Mouse (Mus musculus): ENCODE results near the gene Thap7. TPM values are rescaled to one million over a fixed set of nuclear protein-coding genes. Genes with fewer than 3 reads are reported as not detected.

Gene Thap7
- 51.9 and 55.2 TPM in 2 replicates for polyA plus RNA-seq (2015; fragmentation: Nextera tagmentation; extraction: Ambion mirVana)

DNA sequence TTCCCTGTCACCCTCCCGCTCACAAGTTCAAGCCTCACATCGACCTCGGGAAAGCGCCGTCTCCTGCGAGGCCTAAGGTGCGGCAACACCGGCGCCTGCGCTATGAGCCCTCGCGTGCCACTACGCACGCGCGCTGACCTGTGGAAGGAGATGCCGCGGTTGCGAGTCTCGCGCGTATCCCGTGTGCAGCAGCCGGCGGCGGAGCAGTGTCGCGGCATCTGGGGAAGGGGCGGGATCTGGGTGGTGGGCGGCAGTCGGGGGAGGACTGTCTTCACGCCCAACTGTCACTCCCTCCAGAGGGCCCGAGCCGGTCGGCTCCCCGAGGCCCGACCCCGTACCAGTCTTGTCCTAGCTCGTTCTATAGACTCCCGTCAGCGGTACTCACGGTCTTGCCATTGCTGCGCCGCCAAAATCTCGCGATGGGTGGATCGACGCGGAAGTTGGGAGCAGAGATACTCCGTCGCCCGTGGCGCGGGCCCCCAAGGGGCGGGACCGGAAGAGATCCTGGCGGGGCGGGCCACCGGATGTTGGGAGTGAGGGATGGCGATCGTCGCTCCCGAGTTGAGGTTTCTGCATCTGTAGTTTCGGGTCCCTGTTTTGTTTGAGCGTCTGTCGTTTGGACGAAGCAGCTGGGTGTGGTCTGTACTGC lies at the start of gene Thap7:
Gene Thap7 (minus strand): TSS at position 497 of the 649 bp plus-strand sequence.
- under 1% methylated on average over 67 of the region's 67 CpGs for WGBS
- H3K27me3 ChIP-seq = no peaks in the 10 kb centered on the region
- H3K36me3 ChIP-seq = peaks cover 39% of the 10 kb centered on the region
- peak within 1 kb of the TSS; percentile 98 for H3K27ac ChIP-seq
- peak within 1 kb of the TSS; percentile 78 for H3K9ac ChIP-seq
- peak; percentile 97 for ATAC-seq (replicated peaks; ENCODE audit: low FRiP score)
- H3K4me1 ChIP-seq = peaks cover 25% of the 10 kb centered on the region
- H3K9me3 ChIP-seq (replicated peaks) = no peaks in the 10 kb centered on the region
- peak within 1 kb of the TSS; percentile 79 for H3K4me3 ChIP-seq (replicated peaks)
- peak within 1 kb of the TSS; percentile 79 for H3K4me2 ChIP-seq

DNA sequence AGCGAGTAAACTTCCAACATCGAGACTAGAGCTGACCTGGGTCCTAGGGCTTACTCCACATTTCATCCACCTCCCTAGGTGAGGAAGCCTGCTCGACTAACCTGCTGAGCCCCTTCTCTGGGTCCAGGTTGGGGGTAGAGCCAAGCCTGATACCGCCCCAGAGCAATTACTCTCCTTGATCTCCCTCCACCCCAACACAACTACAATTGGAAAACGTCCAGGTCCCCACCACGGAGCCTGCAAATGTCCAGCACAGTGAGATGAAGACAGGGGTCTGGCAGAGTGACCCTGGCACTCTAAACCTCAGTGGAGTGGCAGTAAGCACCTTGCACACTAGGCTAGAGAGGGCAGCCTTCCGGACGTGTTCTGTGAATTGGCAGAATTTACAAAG lies 45.9 kb upstream of the Thap7 start:
- H3K9me3 ChIP-seq (replicated peaks) = no peaks in the 10 kb centered on the region
- peaks cover 46% of the 10 kb centered on the region for H3K27me3 ChIP-seq
- no peaks in the 10 kb centered on the region for H3K36me3 ChIP-seq
- WGBS = 14% methylated on average over 8 of the region's 8 CpGs
- H3K4me2 ChIP-seq = peak overlapping the region; percentile 94
- peaks cover 14% of the 10 kb centered on the region for H3K4me1 ChIP-seq
- peak overlapping the region; percentile 58 for H3K4me3 ChIP-seq (replicated peaks)
- H3K9ac ChIP-seq = peak overlapping the region; percentile 49
- ATAC-seq (replicated peaks; ENCODE audit: low FRiP score) = no peak
- H3K27ac ChIP-seq = no peak overlapping the region

DNA sequence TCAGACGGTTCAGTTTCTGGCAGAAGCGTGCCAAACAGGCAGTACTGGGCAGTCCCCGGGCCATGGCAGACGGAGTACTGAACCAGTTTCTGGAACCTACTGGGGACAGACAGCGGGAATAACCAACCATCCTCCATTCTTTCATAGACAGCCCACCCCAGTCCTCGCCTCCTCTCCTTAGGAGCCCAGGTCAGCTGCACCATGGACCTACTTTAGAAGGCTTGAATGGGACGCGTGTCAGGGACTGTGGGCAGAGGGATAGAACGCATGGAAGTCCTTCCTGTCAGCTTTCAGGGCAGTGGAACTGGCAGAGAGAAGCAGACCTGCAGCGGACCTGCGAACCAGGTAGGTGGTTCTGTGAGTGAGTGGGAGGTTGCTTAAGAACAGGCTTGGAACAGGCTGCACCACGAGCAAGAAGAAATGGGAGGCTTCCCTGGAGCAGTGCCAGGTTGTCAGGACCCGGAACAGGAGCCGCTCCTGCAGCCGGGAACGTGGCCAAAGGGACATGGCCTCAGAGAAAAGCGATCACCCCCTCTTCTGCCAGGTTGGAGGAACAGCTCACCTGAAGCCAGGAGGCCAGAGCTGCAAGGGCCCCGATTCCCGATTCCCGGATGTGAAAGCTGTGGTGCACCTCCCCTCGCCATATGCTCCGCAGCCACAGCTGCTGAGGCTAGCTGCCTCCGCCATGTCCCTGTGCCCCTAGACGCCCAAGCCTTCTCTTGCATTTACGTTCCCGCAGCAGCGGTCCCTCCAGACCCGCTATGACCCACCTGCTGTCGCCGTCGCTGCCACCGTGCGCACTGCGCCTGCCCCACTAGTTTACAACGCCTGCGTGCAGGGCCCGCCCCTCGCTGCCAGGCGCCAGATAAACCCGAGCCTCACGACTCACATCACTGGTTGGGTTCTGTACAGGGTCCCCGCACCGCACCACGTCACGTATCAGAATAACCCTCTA lies 45.2 kb upstream of the Thap7 start:
- peak overlapping the region; percentile 94 for H3K4me2 ChIP-seq
- H3K27me3 ChIP-seq = peaks cover 46% of the 10 kb centered on the region
- H3K36me3 ChIP-seq = no peaks in the 10 kb centered on the region
- 14% methylated on average over 45 of the region's 45 CpGs for WGBS
- peaks cover 14% of the 10 kb centered on the region for H3K4me1 ChIP-seq
- H3K27ac ChIP-seq = 0 out of 2 replicates have a peak overlapping the region, but pooled peaks have one; percentile 41
- peak; percentile 66 for ATAC-seq (replicated peaks; ENCODE audit: low FRiP score)
- no peaks in the 10 kb centered on the region for H3K9me3 ChIP-seq (replicated peaks)
- peak overlapping the region; percentile 58 for H3K4me3 ChIP-seq (replicated peaks)
- peak overlapping the region; percentile 49 for H3K9ac ChIP-seq

DNA sequence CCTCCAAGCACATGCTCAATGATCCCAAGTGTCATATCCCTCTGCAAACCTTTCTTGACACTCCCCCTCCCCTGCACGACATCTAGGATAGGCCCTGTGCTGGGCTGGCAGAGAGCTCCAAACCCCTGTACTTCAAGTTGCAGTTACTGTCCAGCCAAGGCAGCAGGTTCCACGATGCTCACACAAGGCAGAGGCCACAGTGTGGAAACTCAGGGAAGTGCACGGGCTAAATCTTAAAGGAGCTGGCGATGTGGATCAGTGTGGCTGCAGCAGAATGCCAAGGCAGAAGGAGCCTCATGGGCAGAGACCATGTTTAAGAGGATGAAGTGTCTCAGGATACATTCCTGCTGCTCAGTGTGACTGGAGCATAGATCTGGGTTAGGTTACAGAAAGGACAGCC lies 35.2 kb upstream of the Thap7 start:
- Histone ChIP-seq H3K9me3 (replicated peaks) (no peaks in the 10 kb centered on the region), H3K9ac (no peak overlapping the region), H3K27ac (no peak overlapping the region), H3K4me3 (replicated peaks) (no peak overlapping the region), H3K36me3 (no peaks in the 10 kb centered on the region), H3K4me1 (peaks cover 14% of the 10 kb centered on the region), H3K27me3 (peaks cover 11% of the 10 kb centered on the region), H3K4me2 (no peak overlapping the region)
- no peak for ATAC-seq (replicated peaks; ENCODE audit: low FRiP score)
- 11% methylated on average over 4 of the region's 4 CpGs for WGBS

DNA sequence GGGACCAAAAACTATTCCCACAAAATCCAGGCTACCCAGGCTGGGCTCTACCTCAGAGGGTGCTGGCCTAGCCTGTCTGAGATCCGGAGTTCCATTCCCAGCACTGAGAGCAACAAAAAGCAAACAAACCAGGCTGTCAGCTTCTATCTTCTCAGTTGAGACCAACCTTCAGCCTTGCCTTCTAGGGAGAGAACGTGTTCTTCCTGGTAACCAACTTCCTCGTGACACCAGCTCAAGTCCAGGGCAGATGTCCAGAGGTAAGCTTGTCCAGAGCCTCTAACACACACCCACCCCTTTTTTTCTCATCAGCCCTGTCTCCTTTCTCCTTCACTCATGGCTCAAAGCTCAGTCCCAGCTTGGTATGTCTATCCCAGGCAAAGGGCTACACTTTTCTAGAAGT lies 33.8 kb upstream of the Thap7 start:
- H3K27ac ChIP-seq = no peak overlapping the region
- WGBS = 69% methylated on average over 3 of the region's 3 CpGs
- no peak overlapping the region for H3K4me3 ChIP-seq (replicated peaks)
- H3K9me3 ChIP-seq (replicated peaks) = no peaks in the 10 kb centered on the region
- no peak for ATAC-seq (replicated peaks; ENCODE audit: low FRiP score)
- no peaks in the 10 kb centered on the region for H3K36me3 ChIP-seq
- peaks cover 23% of the 10 kb centered on the region for H3K4me1 ChIP-seq
- H3K27me3 ChIP-seq = peaks cover 11% of the 10 kb centered on the region
- no peak overlapping the region for H3K9ac ChIP-seq
- no peak overlapping the region for H3K4me2 ChIP-seq

DNA sequence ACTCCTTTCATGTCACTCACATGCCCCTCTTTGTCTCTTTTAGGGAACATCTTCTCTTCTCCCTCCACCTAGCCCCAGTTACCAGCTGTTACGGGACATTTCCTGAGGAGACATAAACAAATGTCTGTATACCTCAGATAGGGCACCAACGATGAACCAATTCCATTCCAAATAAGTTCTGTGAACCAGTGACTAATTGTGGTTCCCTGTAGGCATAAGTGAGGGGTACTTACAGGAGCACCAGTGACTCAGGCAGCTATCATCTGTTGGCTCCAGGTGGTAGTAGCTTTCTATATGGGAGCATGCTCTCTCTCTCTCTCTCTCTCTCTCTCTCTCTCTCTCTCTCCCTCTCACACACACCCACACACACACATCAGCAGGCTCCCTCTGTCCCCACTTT lies 33.3 kb upstream of the Thap7 start:
- no peaks in the 10 kb centered on the region for H3K36me3 ChIP-seq
- H3K9ac ChIP-seq = no peak overlapping the region
- H3K4me3 ChIP-seq (replicated peaks) = no peak overlapping the region
- no peaks in the 10 kb centered on the region for H3K9me3 ChIP-seq (replicated peaks)
- H3K4me1 ChIP-seq = peaks cover 28% of the 10 kb centered on the region
- peaks cover 11% of the 10 kb centered on the region for H3K27me3 ChIP-seq
- WGBS = 85% methylated on average over 2 of the region's 2 CpGs
- no peak for ATAC-seq (replicated peaks; ENCODE audit: low FRiP score)
- no peak overlapping the region for H3K4me2 ChIP-seq
- H3K27ac ChIP-seq = no peak overlapping the region

DNA sequence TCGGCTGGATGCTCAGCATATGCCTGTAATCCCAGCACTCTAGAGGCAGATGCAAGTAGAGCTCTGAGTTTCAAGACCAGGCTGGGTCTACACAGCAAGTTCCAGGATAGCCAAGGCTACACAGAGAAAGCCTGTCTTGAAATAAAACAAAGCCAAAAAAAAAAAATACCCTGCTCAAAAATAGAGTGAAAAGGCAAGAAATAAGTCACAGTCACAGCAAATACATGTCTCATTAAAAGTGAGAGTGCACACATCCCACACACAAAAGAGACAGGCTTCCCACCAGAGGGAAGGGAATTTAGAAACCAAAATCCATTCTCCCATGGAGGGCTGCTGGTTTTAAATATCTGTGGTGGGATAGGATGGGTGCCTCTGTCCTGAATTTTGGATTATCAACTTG lies 32.6 kb upstream of the Thap7 start:
- ATAC-seq (replicated peaks; ENCODE audit: low FRiP score) = no peak

DNA sequence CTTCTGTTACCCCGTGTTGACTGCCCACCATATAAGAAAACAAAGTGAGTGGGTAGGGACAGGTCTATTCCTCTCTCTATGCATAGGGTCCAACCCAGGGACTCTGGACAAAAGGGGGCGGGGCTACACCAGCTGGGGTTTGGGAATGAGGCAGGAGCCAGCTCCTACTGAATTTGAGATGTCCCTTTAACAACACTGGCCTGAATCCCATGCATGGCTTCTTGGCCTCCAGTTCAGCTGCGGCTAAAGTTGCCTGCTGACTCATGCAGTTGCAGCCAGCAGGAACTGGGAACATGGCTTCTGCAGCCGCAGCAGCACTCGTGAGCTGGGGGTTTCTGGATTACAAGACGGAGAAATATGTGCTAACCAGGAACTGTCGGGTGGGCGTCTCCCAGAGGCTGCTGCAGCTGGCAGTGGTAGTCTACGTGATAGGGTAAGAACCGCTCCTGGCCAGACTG lies 30.8 kb upstream of the Thap7 start, which contains the start of gene P2rx6:
Gene P2rx6 (plus strand): TSS at position 135 of the 458 bp plus-strand sequence.
- WGBS = 1% methylated on average over 10 of the region's 10 CpGs
- Histone ChIP-seq H3K9me3 (replicated peaks) (no peaks in the 10 kb centered on the region), H3K4me1 (peaks cover 41% of the 10 kb centered on the region), H3K27me3 (peaks cover 8% of the 10 kb centered on the region), H3K4me3 (replicated peaks) (peak within 1 kb of the TSS; percentile 35), H3K27ac (peak within 1 kb of the TSS; percentile 80), H3K4me2 (peak within 1 kb of the TSS; percentile 63), H3K36me3 (no peaks in the 10 kb centered on the region), H3K9ac (peak within 1 kb of the TSS; percentile 24; the same call in 1 of the 2 replicates)
- ATAC-seq (replicated peaks; ENCODE audit: low FRiP score) = peak; percentile 55

More for the DNA sequence above, 32.6 kb upstream of the Thap7 start:
- Histone ChIP-seq H3K9me3 (replicated peaks) (no peaks in the 10 kb centered on the region), H3K27ac (no peak overlapping the region), H3K4me1 (peaks cover 35% of the 10 kb centered on the region), H3K36me3 (no peaks in the 10 kb centered on the region), H3K9ac (no peak overlapping the region), H3K27me3 (peaks cover 11% of the 10 kb centered on the region), H3K4me3 (replicated peaks) (no peak overlapping the region), H3K4me2 (no peak overlapping the region)
- WGBS = 47% methylated on average over 1 of the region's 1 CpGs

DNA sequence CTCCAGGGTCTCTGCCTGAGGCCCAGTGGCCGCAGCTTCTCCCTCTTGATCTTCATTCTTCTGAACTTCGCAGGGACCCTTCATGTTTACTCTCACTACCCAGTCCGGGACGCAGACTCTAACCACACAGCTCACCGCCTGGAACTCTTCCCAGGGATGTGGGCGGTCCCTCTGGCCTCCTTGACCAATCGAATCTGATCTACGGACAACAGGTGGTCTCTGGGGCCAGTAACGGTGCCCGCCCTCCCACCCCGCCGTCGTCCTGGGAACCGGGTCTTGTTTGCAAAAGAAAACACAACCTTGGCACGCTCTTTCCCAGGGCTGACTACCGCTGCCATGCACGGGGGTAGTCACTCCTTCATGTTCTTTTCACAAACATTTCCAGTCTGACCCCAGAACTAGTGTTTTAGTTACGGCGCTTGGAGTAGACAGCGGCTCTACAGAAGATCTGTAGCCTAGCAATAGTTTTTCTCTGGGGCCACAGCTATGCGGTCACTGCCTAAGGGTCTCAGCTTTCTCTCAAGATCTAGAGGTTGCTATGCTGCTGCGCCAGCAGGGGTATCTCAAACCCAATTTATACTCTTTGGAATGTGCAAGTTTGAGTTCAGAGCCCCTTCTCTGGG lies 30.3 kb upstream of the Thap7 start, which contains the start of gene Lrrc74b:
Gene Lrrc74b (minus strand): TSS at position 120 of the 623 bp plus-strand sequence.
- Histone ChIP-seq H3K36me3 (no peaks in the 10 kb centered on the region), H3K9ac (peak within 1 kb of the TSS; percentile 24; the same call in 1 of the 2 replicates)
- 1% methylated on average over 22 of the region's 22 CpGs for WGBS

DNA sequence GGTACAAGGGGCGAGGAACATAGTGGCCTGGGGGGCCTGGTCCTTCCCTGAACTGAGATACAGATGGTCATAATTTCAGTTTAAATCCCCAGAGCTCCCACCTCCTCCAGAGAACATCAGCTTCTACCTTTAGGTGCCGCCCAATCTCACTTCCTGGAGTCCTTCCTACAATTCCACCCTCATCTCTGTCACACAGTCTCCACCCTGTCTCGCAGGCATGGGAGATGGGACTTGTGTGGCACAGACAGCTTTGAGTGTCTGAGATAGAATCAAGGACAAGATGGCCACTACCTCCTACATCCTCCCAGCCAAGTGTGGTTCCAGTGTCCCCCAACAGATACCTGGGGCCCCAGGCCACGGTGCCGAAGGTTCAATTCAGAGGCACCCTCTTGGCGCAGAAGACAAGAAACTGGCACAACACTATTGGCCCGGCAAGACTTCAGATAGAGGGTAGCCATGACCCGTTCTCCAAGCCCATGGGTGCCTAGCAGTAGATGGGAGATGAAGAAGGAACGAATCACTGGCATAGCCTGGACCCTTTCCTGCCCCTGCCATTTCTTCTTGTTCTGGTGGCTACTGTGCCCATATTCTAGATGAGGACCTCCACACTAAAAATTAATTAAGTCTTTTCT lies 28.6 kb upstream of the Thap7 start:
- Histone ChIP-seq H3K27ac (no peak overlapping the region; the same call in 1 of the 2 replicates), H3K4me2 (peak overlapping the region; percentile 52), H3K4me1 (peaks cover 48% of the 10 kb centered on the region), H3K9me3 (replicated peaks) (no peaks in the 10 kb centered on the region), H3K4me3 (replicated peaks) (0 out of 2 replicates have a peak overlapping the region, but pooled peaks have one; percentile 1), H3K27me3 (peaks cover 8% of the 10 kb centered on the region), H3K9ac (no peak overlapping the region), H3K36me3 (no peaks in the 10 kb centered on the region)
- no peak for ATAC-seq (replicated peaks; ENCODE audit: low FRiP score)
- 66% methylated on average over 9 of the region's 9 CpGs for WGBS

More for the DNA sequence above, 30.3 kb upstream of the Thap7 start, which contains the start of gene Lrrc74b:
- Histone ChIP-seq H3K9me3 (replicated peaks) (no peaks in the 10 kb centered on the region), H3K4me2 (peak within 1 kb of the TSS; percentile 63), H3K4me3 (replicated peaks) (peak within 1 kb of the TSS; percentile 35), H3K27me3 (peaks cover 8% of the 10 kb centered on the region), H3K27ac (peak within 1 kb of the TSS; percentile 80), H3K4me1 (peaks cover 41% of the 10 kb centered on the region)
- peak; percentile 84 for ATAC-seq (replicated peaks; ENCODE audit: low FRiP score)

DNA sequence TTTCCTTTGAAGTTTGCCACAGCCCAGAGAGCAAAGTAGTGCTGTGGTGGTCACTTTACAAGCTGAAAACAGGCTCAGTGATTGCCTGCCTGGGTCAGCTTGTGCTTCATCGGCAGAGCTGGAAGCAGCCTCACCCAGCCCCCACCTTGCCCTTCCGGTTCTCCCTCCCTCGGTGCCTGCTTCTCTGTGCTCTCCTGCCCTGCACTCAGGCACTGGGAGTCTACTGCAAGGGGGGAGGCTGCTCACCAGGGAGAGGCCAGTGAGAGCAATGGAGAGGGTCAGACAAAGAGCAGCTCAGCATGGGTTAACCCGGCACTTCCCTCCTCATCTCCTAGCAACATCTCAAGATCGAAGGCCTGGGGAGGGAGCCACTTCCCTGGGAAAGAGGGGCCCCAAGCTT lies 27.9 kb upstream of the Thap7 start:
- Histone ChIP-seq H3K4me3 (replicated peaks) (0 out of 2 replicates have a peak overlapping the region, but pooled peaks have one; percentile 1), H3K27ac (peak overlapping the region; percentile 75), H3K36me3 (no peaks in the 10 kb centered on the region), H3K4me1 (peaks cover 55% of the 10 kb centered on the region), H3K4me2 (peak overlapping the region; percentile 52), H3K9me3 (replicated peaks) (no peaks in the 10 kb centered on the region), H3K9ac (no peak overlapping the region), H3K27me3 (peaks cover 8% of the 10 kb centered on the region)
- peak; percentile 30 for ATAC-seq (replicated peaks; ENCODE audit: low FRiP score)
- under 1% methylated on average over 5 of the region's 5 CpGs for WGBS
